Mouse (Mus musculus) embryonic fibroblast, embryonic 13.5 days (primary cell): ENCODE results near the gene Epyc.

Experiments used
- CTCF ChIP-seq: IDR thresholded peaks from 2 replicates; pipeline ENCODE4 v1.5.1; 2011; ENCODE audit warnings: mild to moderate bottlenecking, control low read depth, low read length, moderate library complexity, borderline replicate concordance; ENCODE audit not compliant: insufficient read depth
- POLR2A ChIP-seq: IDR thresholded peaks from 2 replicates; pipeline ENCODE4 v1.6.1; 2011; ENCODE audit warnings: low read depth, mild to moderate bottlenecking, control low read depth, low read length, moderate library complexity

- TF ChIP-seq POLR2A, result no peak
- no peak for TF ChIP-seq CTCF
Measured at GRCm38 (mm10) chr10:97689425-97689824, 45.6 kb downstream of the Epyc start.
